Mouse (Mus musculus) testis, postnatal 14 days (tissue): ENCODE data around the gene Foxc2.
A peak's percentile ranks its signal among the peaks of the same experiment; 100 is the strongest.
"Not testable (repeated sequence)": the region's sequence is repeated elsewhere in the genome, so short reads cannot be mapped to it uniquely, and the experiment has no call there.

Experiments
- DNase-seq: peaks from one replicate; pipeline ENCODE4 v3.0.0; 2021; ENCODE audit warnings: low spot score

Gene Foxc2

GRCm38 (mm10) chr8:121119635-121120455 lies 3.9 kb downstream of the Foxc2 start:
- DNase-seq: no peak

- no peak for DNase-seq
Observed at GRCm38 (mm10) chr8:121120456-121121419, 4.8 kb downstream of the Foxc2 start.

- DNase-seq: no peak
Observed at GRCm38 (mm10) chr8:121121704-121122103, 5.7 kb downstream of the Foxc2 start.

GRCm38 (mm10) chr8:121122368-121122767 lies 6.4 kb downstream of the Foxc2 start:
- no peak for DNase-seq

- no peak for DNase-seq
Observed at GRCm38 (mm10) chr8:121123113-121123512, 7.1 kb downstream of the Foxc2 start.

- DNase-seq: no peak
Observed at GRCm38 (mm10) chr8:121124547-121125239, 8.7 kb downstream of the Foxc2 start.

GRCm38 (mm10) chr8:121125311-121125876 lies 9.4 kb downstream of the Foxc2 start:
- peak; percentile 49 for DNase-seq

GRCm38 (mm10) chr8:121126191-121126590 lies 10.2 kb downstream of the Foxc2 start:
- no peak for DNase-seq

GRCm38 (mm10) chr8:121126694-121127093 lies 10.7 kb downstream of the Foxc2 start:
- DNase-seq: no peak

GRCm38 (mm10) chr8:121127291-121127701 lies 11.3 kb downstream of the Foxc2 start:
- no peak for DNase-seq

GRCm38 (mm10) chr8:121127756-121128375 lies 11.9 kb downstream of the Foxc2 start, which contains the start of gene Foxl1:
TSS of gene Foxl1 (plus strand) at chr8:121127940.
- DNase-seq: no peak

- DNase-seq: no peak
Observed at GRCm38 (mm10) chr8:121128531-121129264, 12.7 kb downstream of the Foxc2 start.

GRCm38 (mm10) chr8:121129265-121129940 lies 13.4 kb downstream of the Foxc2 start:
- DNase-seq: no peak

GRCm38 (mm10) chr8:121130522-121130921 lies 14.6 kb downstream of the Foxc2 start:
- DNase-seq: no peak

- DNase-seq: no peak
Observed at GRCm38 (mm10) chr8:121132961-121133513, 17.1 kb downstream of the Foxc2 start.

- DNase-seq: no peak
Observed at GRCm38 (mm10) chr8:121134102-121134501, 18.1 kb downstream of the Foxc2 start.

GRCm38 (mm10) chr8:121134512-121134911 lies 18.5 kb downstream of the Foxc2 start:
- DNase-seq: no peak

- no peak for DNase-seq
Observed at GRCm38 (mm10) chr8:121136856-121137255, 20.9 kb downstream of the Foxc2 start.

- DNase-seq: not testable (repeated sequence)
Observed at GRCm38 (mm10) chr8:121145457-121146134, 29.6 kb downstream of the Foxc2 start.
